In genomic region chr1:127475756-127476155, GRCm38 (mm10) we compare ENCODE assay signal across 25 mouse cellular contexts.
DNase-seq lines count a peak whose midpoint lies in the region; ATAC-seq lines count a peak whose summit lies in the region.
"Had no signal": no experiment of that assay in that cellular context is flagged by ENCODE, and none has a peak within 500 bp of the region (broad histone marks: within the 10 kb centered on the region; RNA-seq: fewer than 3 reads in every experiment).

No protein-coding gene starts in this region.

- H3K27me3 ChIP-seq in forebrain, embryonic 15.5 days, result no peaks in the 10 kb centered on the region
- H3K27me3 ChIP-seq in forebrain, embryonic 11.5 days (ENCODE audit: control insufficient read depth, insufficient read depth, low read length), result no peaks in the 10 kb centered on the region
- H3K27me3 ChIP-seq in forebrain, embryonic 16.5 days (replicated peaks; ENCODE audit: control insufficient read depth, insufficient read depth, low read length), result no peaks in the 10 kb centered on the region
- H3K27me3 ChIP-seq: embryonic facial prominence, embryonic 12.5 days; embryonic facial prominence, embryonic 15.5 days; heart, embryonic 12.5 days; heart, embryonic 15.5 days; hindbrain, embryonic 13.5 days; intestine, embryonic 15.5 days had no signal

- peaks cover 4% of the 10 kb centered on the region; the same call in 1 of the 2 replicates for H3K4me1 ChIP-seq in forebrain, embryonic 15.5 days
- H3K4me1 ChIP-seq in forebrain, embryonic 11.5 days (replicated peaks; ENCODE audit: control insufficient read depth, insufficient read depth, low read length), result no peaks in the 10 kb centered on the region
- H3K4me1 ChIP-seq in forebrain, embryonic 16.5 days (replicated peaks; ENCODE audit: control insufficient read depth, insufficient read depth, low read length), result 0 out of 2 replicates have a peak, but pooled peaks cover 7% of the 10 kb centered on the region
- H3K4me1 ChIP-seq: embryonic facial prominence, embryonic 12.5 days; embryonic facial prominence, embryonic 15.5 days; hindbrain, embryonic 13.5 days; intestine, embryonic 15.5 days had no signal

- H3K9ac ChIP-seq in forebrain, embryonic 15.5 days (replicated peaks), result no peak overlapping the region
- H3K9ac ChIP-seq in forebrain, embryonic 11.5 days (ENCODE audit: low read length), result no peak overlapping the region
- H3K9ac ChIP-seq in forebrain, embryonic 16.5 days (replicated peaks; ENCODE audit: low read depth, low read length), result no peak overlapping the region
- H3K9ac ChIP-seq: embryonic facial prominence, embryonic 12.5 days; embryonic facial prominence, embryonic 15.5 days; heart, embryonic 12.5 days; heart, embryonic 15.5 days; hindbrain, embryonic 13.5 days; intestine, embryonic 15.5 days had no signal

- H3K36me3 ChIP-seq in forebrain, embryonic 15.5 days, result peaks cover 6% of the 10 kb centered on the region; the same call in 1 of the 2 replicates
- no peaks in the 10 kb centered on the region; the same call in 1 of the 2 replicates for H3K36me3 ChIP-seq in forebrain, embryonic 11.5 days (ENCODE audit: control insufficient read depth, insufficient read depth, low read length)
- no peaks in the 10 kb centered on the region for H3K36me3 ChIP-seq in forebrain, embryonic 16.5 days (ENCODE audit: control insufficient read depth, insufficient read depth)
- H3K36me3 ChIP-seq: heart, embryonic 15.5 days had no signal

- intact Hi-C loops in left cerebral cortex, postnatal 25 days (cut with DNase I), result no loop called here

- no peaks in the 10 kb centered on the region for H3K9me3 ChIP-seq in forebrain, embryonic 15.5 days
- H3K9me3 ChIP-seq in forebrain, embryonic 11.5 days (ENCODE audit: control insufficient read depth, low read length), result no peaks in the 10 kb centered on the region
- H3K9me3 ChIP-seq in forebrain, embryonic 16.5 days (ENCODE audit: control insufficient read depth, low read length), result no peaks in the 10 kb centered on the region
- H3K9me3 ChIP-seq: embryonic facial prominence, embryonic 12.5 days; embryonic facial prominence, embryonic 15.5 days; heart, embryonic 12.5 days; heart, embryonic 15.5 days; hindbrain, embryonic 10.5 days; hindbrain, embryonic 13.5 days; intestine, embryonic 15.5 days had no signal

- H3K4me3 ChIP-seq in forebrain, embryonic 15.5 days, result no peak overlapping the region
- no peak overlapping the region for H3K4me3 ChIP-seq in forebrain, embryonic 11.5 days (ENCODE audit: low read depth, low read length)
- no peak overlapping the region for H3K4me3 ChIP-seq in forebrain, embryonic 16.5 days (replicated peaks; ENCODE audit: low read length)
- H3K4me3 ChIP-seq: embryonic facial prominence, embryonic 12.5 days; embryonic facial prominence, embryonic 15.5 days; heart, embryonic 12.5 days; heart, embryonic 15.5 days; hindbrain, embryonic 10.5 days; hindbrain, embryonic 13.5 days; intestine, embryonic 15.5 days had no signal

- DNase-seq in forebrain, embryonic 11.5 days (ENCODE audit: low spot score), result no peak
- DNase-seq in layer of hippocampus, adult 9-11 months, result peak; percentile 34
- no peak for DNase-seq in layer of hippocampus, postnatal 25 days (ENCODE audit: extremely low spot score in 1 of 2, low spot score in 1 of 2)
- DNase-seq in left cerebral cortex, postnatal 25 days (ENCODE audit: low spot score in 2 of 2), result no peak
- DNase-seq: adrenal gland, adult 2 months; adrenal gland, postnatal 14 days; cerebellum, adult 2 months; cerebellum, adult 9-11 months; cerebellum, postnatal 25 days; gastrocnemius, postnatal 25 days; heart, adult 18-20 months; heart, postnatal 10 days; heart, postnatal 36 days; kidney, adult 11 months had no signal

- H3K4me2 ChIP-seq in forebrain, embryonic 15.5 days (replicated peaks), result no peak overlapping the region
- H3K4me2 ChIP-seq in forebrain, embryonic 11.5 days (ENCODE audit: low read depth, low read length, severe bottlenecking), result no peak overlapping the region
- no peak overlapping the region for H3K4me2 ChIP-seq in forebrain, embryonic 16.5 days (ENCODE audit: low read length)
- H3K4me2 ChIP-seq: embryonic facial prominence, embryonic 12.5 days; embryonic facial prominence, embryonic 15.5 days; heart, embryonic 12.5 days; heart, embryonic 15.5 days; hindbrain, embryonic 13.5 days; intestine, embryonic 15.5 days had no signal

- 75% methylated on average over 5 of the region's 5 CpGs for WGBS in forebrain, embryonic 15.5 days
- 90% methylated on average over 5 of the region's 5 CpGs for whole genome bisulfite sequencing in forebrain, embryonic 11.5 days
- 65% methylated on average over 5 of the region's 5 CpGs for WGBS in forebrain, embryonic 16.5 days

- peak; percentile 30; the same call in 1 of the 2 replicates for ATAC-seq in forebrain, embryonic 15.5 days (replicated peaks)
- no peak for ATAC-seq in forebrain, embryonic 11.5 days (replicated peaks; ENCODE audit: low FRiP score)
- peak; percentile 47 for ATAC-seq in forebrain, embryonic 16.5 days
- ATAC-seq: CD4-positive, CD25-positive, alpha-beta regulatory T cell, adult 4 months; hindbrain, embryonic 16.5 days; intestine, embryonic 15.5 days had no signal

- no peak overlapping the region; the same call in 1 of the 2 replicates for H3K27ac ChIP-seq in forebrain, embryonic 15.5 days (replicated peaks)
- no peak overlapping the region for H3K27ac ChIP-seq in forebrain, embryonic 11.5 days (ENCODE audit: low read depth, low read length)
- 0 out of 2 replicates have a peak overlapping the region, but pooled peaks have one; percentile 14 for H3K27ac ChIP-seq in forebrain, embryonic 16.5 days (ENCODE audit: low read length)
- H3K27ac ChIP-seq: embryonic facial prominence, embryonic 12.5 days; embryonic facial prominence, embryonic 15.5 days; heart, embryonic 15.5 days; hindbrain, embryonic 10.5 days; hindbrain, embryonic 13.5 days; intestine, embryonic 15.5 days had no signal
